Mouse (Mus musculus) forebrain, embryonic 10.5 days (tissue): ENCODE measurements around the gene Zbtb18. TPM values are rescaled to one million over a fixed set of nuclear protein-coding genes. Genes with fewer than 3 reads are reported as not detected.

Source experiments
- DNase-seq: peaks from one replicate; pipeline ENCODE4 v3.0.0-alpha.2; 2017; ENCODE audit warnings: low spot score; ENCODE audit errors: extremely low spot score
- H3K27ac ChIP-seq: fragments of 300-500 bp; sonication (generic); 2 replicates; pipeline ENCODE4 v1.5.1; 2016; ENCODE audit warnings: mild to moderate bottlenecking
- H3K27me3 ChIP-seq: fragments of 300-500 bp; sonication (generic); 2 replicates; pipeline ENCODE4 v1.6.1; 2016; ENCODE audit warnings: mild to moderate bottlenecking; ENCODE audit not compliant: poor library complexity, severe bottlenecking
- H3K36me3 ChIP-seq: fragments of 300-500 bp; sonication (generic); replicated peaks from 2 replicates; pipeline ENCODE4 v1.6.1; 2016; ENCODE audit warnings: mild to moderate bottlenecking, moderate library complexity
- H3K4me1 ChIP-seq: fragments of 300-500 bp; sonication (generic); 2 replicates; pipeline ENCODE4 v1.6.1; 2016
- H3K4me3 ChIP-seq: fragments of 300-500 bp; sonication (generic); 2 replicates; pipeline ENCODE4 v1.5.1; 2016; ENCODE audit warnings: mild to moderate bottlenecking, moderate library complexity
- H3K9me3 ChIP-seq: fragments of 300-500 bp; sonication (generic); 2 replicates; pipeline ENCODE4 v1.6.1; 2016; ENCODE audit warnings: mild to moderate bottlenecking, moderate library complexity
- WGBS: fragments of 180-500 bp; shearing (Covaris S2); methylation state at CpG from one replicate; pipeline ENCODE4 v1.1.7; 2016; 5-methylcytosine and 5-hydroxymethylcytosine counted together
- polyA plus RNA-seq: library from polyadenylated mRNA; unstranded; fragments of >200 nt; fragmentation: Nextera tagmentation; extraction: Ambion mirVana; gene quantifications from 2 replicates; pipeline ENCODE4 v1.2.1, GENCODE M21; 2016

Zbtb18 gene
- polyA plus RNA-seq, 1 experiment from 2014 or later, result 3.0 TPM

DNA sequence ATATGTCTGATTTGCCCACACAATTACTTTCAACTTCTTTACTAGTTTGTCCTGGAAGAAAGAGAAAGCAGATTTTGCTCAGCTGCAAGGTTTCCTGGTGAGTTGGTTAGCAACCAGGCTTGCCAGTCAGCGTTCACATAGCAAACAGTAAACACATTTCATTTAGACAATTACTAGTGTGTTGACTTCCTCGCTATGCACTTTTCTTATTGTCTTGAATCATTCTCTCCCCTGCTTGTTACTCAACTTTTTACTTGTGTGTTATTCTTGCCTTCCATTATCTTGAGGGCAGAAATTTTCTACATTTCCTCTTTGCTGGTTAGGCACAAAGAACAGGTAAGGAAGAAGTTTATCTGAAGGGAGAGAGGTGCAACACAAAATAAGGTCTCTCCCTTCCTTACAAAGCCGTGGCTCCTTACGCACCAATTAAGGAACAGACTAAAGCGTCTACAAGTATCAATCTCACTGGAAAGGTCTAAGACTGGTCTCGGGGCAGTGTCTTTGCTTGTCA lies 1.1 kb upstream of the Zbtb18 start:
- DNase-seq, result no peak
- Histone ChIP-seq H3K36me3 (no peaks in the 10 kb centered on the region), H3K27ac (peak overlapping the region; percentile 98), H3K9me3 (no peaks in the 10 kb centered on the region), H3K4me1 (peaks cover 54% of the 10 kb centered on the region), H3K4me3 (peak overlapping the region; percentile 94), H3K27me3 (no peaks in the 10 kb centered on the region)
- WGBS, result under 1% methylated on average over 6 of the region's 6 CpGs

DNA sequence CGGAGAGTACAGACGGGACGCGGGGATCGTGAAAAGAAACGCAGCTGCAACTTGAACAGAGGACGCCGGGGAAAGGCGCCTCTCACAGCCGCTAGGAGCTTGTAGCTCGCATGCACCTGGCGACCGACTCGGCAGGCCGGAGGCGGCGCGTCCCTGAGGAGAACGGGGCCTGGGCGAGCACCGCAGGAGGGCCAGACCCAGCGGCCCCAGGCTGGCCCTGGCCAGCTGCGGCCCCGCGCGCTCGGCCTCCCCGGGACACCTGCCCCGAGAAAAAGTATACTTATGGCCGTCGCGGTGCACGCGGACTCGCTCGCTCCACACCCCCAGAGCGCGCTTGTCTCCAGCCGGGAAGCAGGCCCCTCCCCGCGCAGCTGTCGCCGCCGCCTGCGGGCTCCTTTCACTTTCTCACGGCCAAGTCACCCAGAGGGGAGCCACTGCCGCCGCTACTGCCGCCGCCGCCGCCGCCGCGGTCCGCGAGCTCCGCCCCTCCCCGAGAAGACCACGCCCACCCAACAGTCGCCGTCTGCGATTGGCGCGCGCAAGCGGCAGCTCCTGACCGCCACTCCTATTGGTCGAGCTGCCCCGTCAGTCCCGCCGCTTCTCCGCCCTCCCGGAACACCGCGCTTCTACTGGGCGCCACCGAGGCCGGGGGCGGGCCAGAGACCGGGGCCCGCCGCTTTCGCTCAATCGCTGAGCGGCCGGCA lies 507 bp upstream of the Zbtb18 start:
- Histone ChIP-seq H3K27ac (peak overlapping the region; percentile 98), H3K4me3 (peak overlapping the region; percentile 94), H3K36me3 (no peaks in the 10 kb centered on the region), H3K4me1 (peaks cover 61% of the 10 kb centered on the region), H3K9me3 (no peaks in the 10 kb centered on the region), H3K27me3 (no peaks in the 10 kb centered on the region)
- DNase-seq, result peak; percentile 97
- under 1% methylated on average over 82 of the region's 87 CpGs for WGBS

DNA sequence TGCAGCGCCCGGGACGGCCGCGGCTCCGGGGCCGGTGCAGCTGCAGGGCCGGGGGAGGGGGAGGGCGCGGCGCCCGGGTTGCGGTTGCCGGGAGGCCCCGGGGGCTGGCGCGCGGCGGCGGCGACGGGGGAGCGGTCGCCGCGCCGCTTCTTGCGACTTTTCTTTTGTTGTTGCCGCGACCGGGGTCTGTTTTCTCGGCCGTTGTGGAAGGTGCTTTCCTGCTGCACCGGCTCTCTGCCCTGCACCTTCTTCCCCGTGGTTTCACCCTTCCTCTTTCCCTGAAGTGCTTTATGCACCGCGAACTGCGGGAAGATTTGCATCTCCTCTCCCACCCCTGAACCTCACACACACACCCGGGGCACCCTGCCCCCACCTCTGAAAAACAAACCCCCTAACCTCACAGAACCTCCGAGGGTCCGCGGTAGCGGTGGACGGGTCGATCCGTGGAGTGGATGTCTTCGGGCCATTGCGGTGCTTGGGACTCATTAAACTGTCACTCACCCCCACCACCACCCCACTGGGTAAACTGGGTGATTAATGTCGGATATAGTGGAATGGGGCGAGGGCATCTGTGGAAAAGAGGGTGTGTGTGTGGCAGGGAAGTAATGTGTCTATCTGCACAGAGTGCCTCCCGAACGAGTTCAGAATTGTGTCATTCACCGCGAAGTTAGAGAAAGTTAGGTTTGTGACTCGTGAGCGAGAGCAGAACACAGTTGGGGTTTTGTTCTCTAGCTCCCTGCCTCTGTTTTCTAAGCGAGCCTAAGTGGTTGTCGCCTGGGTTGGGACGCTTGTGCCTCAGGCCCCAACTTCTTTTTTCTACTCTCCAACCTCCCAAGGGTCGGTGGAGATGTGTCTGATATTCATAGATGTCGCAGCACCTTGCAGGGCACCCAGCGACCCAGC lies 921 bp downstream of the Zbtb18 start:
- H3K27ac ChIP-seq, result peak overlapping the region; percentile 98
- under 1% methylated on average over 58 of the region's 62 CpGs for WGBS
- peaks cover 68% of the 10 kb centered on the region for H3K4me1 ChIP-seq
- H3K4me3 ChIP-seq, result peak overlapping the region; percentile 94
- peak; percentile 44 for DNase-seq
- H3K9me3 ChIP-seq, result no peaks in the 10 kb centered on the region
- no peaks in the 10 kb centered on the region for H3K27me3 ChIP-seq
- peaks cover 12% of the 10 kb centered on the region for H3K36me3 ChIP-seq

DNA sequence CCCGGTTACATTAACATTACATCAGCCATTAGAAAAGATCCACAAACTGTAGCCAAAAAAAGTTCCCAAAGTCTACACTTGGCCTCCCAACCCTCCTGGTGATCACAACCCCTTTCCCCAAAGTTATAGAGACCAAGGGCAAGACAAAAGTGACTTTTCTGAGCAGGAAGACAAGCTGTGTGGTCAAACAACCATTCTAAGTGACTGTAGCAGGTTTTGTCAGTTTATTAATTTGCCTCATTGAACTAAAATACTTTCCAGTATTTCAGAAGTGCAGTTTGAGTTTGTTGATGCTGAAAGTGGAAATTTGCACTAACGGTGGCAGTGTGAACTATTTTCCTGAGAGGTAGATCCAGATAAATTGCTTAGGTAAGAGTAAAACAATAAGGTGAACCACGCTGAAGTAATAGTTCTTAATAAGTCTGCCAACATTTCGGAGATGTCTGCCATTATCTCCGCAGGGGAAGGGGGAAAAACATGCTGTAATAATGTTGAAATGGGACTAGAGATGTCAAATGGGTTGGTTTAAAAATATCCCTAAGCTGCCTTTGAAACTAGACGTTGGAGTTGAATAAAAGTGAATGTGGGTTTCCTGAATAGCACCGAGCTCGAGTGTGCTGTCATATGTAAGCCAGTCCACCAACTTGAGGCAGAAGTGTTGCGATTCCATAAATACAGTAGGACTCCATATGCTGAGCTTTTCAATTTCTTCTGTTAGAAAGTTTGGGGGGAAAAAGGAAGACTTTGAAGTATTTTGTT lies 1.8 kb downstream of the Zbtb18 start:
- Histone ChIP-seq H3K27me3 (no peaks in the 10 kb centered on the region), H3K27ac (peak overlapping the region; percentile 98), H3K4me3 (peak overlapping the region; percentile 94), H3K4me1 (peaks cover 75% of the 10 kb centered on the region), H3K9me3 (no peaks in the 10 kb centered on the region), H3K36me3 (peaks cover 18% of the 10 kb centered on the region)
- 28% methylated on average over 9 of the region's 9 CpGs for WGBS
- no peak for DNase-seq

DNA sequence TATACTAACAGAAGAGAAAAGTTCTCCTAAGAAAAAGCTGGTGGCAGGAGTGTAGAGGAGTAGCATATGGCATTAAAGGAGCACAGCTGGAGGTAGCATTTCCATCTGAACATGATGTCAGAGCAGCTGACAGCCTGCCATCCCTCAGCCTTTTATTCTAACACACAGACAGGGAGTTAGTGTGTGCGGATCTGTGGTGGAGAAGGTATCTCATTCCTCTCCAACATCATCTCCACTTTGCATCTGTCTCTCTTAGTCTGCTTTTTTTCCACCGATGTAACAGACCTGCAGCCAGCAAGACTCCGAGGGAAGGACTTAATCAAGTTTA lies 2.3 kb downstream of the Zbtb18 start:
- peak; percentile 34 for DNase-seq
- Histone ChIP-seq H3K4me3 (peak overlapping the region; percentile 94), H3K9me3 (no peaks in the 10 kb centered on the region), H3K27me3 (no peaks in the 10 kb centered on the region), H3K36me3 (peaks cover 22% of the 10 kb centered on the region), H3K4me1 (peaks cover 79% of the 10 kb centered on the region), H3K27ac (peak overlapping the region; percentile 98)
- WGBS, result 10% methylated on average over 3 of the region's 3 CpGs

DNA sequence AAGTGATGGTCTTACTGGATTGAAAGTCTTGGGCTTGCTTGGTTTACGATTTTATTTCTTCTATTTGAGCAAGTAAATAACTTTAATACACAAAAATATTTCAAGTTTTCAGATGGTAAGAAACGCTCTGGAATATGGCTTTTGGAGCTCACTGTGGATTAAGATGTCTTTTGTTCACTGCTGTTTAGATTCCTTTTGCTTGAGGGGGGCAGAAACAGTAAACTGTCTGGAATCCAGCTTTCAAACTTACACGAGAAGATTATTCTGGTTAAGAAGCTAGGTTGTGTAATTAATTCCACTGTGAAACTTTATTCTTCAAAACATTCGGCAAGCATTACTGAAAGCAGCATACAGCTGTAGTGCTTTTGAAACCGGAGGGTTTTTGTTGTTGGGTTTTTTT lies 2.8 kb downstream of the Zbtb18 start:
- DNase-seq, result no peak
- Histone ChIP-seq H3K9me3 (no peaks in the 10 kb centered on the region), H3K4me3 (peak overlapping the region; percentile 94), H3K36me3 (peaks cover 22% of the 10 kb centered on the region), H3K27me3 (no peaks in the 10 kb centered on the region), H3K4me1 (peaks cover 79% of the 10 kb centered on the region), H3K27ac (peak overlapping the region; percentile 98)
- 23% methylated on average over 5 of the region's 5 CpGs for WGBS

DNA sequence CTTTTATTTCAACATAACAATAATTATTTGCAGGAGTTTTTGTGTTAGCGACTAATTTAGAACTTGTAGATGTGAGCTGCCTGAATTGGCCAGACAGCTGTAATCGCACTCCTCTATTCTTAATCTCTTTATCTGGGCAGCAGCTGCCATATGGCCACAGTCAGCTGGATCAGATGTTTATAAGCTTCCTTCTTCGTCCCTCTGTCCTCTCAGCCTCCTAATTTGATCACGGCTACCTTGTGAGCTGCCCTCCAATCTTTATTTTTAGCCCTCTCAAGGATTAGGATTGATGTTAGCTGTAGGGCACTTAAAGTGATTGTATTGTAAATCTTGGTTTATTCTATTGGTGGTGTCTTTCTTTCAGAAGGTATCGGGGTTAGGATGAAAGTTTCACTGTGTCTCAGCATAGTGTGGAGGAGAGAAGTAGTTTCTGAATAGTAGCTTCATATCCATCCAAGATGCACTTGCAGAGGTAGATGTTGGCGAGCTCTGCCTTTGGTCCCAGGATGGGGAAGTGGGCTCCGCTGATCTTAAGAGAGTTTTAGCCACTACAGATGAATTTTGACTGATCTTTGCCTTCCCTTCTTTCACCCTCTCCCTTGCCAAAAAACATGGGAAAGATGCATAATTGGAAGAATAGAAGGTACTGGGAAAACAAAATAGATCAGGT lies 3.4 kb downstream of the Zbtb18 start:
- 30% methylated on average over 7 of the region's 7 CpGs for WGBS

DNA sequence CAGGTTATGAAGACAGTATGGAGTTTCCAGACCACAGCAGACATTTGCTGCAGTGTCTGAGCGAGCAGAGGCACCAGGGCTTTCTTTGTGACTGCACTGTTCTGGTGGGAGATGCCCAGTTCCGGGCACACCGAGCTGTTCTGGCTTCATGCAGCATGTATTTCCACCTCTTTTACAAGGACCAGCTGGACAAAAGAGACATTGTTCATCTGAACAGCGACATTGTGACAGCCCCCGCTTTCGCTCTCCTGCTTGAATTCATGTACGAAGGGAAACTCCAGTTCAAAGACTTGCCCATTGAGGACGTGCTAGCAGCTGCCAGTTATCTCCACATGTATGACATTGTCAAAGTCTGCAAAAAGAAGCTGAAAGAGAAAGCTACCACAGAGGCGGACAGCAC lies 4.9 kb downstream of the Zbtb18 start:
- Histone ChIP-seq H3K27ac (peak overlapping the region; percentile 98), H3K27me3 (no peaks in the 10 kb centered on the region), H3K4me3 (peak overlapping the region; percentile 94), H3K9me3 (no peaks in the 10 kb centered on the region), H3K4me1 (peaks cover 89% of the 10 kb centered on the region), H3K36me3 (peaks cover 29% of the 10 kb centered on the region)
- 16% methylated on average over 9 of the region's 9 CpGs for WGBS
- peak; percentile 51 for DNase-seq

More for the DNA sequence above, 3.4 kb downstream of the Zbtb18 start:
- Histone ChIP-seq H3K4me3 (peak overlapping the region; percentile 94), H3K4me1 (peaks cover 80% of the 10 kb centered on the region), H3K9me3 (no peaks in the 10 kb centered on the region), H3K27ac (peak overlapping the region; percentile 98), H3K36me3 (peaks cover 22% of the 10 kb centered on the region), H3K27me3 (no peaks in the 10 kb centered on the region)
- DNase-seq, result no peak

DNA sequence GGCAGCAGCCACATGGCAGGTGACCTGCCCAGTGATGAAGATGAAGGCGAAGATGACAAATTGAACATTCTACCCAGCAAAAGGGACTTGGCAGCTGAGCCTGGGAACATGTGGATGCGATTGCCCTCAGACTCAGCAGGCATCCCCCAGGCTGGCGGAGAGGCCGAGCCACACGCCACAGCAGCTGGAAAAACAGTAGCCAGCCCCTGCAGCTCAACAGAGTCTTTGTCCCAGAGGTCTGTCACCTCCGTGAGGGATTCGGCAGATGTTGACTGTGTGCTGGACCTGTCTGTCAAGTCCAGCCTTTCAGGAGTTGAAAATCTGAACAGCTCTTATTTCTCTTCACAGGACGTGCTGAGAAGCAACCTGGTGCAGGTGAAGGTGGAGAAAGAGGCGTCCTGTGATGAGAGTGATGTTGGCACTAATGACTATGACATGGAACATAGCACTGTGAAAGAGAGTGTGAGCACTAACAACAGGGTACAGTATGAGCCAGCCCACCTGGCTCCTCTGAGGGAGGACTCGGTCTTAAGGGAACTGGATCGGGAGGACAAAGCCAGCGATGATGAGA lies 5.5 kb downstream of the Zbtb18 start:
- peaks cover 94% of the 10 kb centered on the region for H3K4me1 ChIP-seq
- H3K36me3 ChIP-seq, result peaks cover 29% of the 10 kb centered on the region
- 37% methylated on average over 12 of the region's 12 CpGs for WGBS
- no peaks in the 10 kb centered on the region for H3K9me3 ChIP-seq
- H3K4me3 ChIP-seq, result peak overlapping the region; percentile 94
- H3K27me3 ChIP-seq, result no peaks in the 10 kb centered on the region
- H3K27ac ChIP-seq, result peak overlapping the region; percentile 98
- DNase-seq, result peak; percentile 48

DNA sequence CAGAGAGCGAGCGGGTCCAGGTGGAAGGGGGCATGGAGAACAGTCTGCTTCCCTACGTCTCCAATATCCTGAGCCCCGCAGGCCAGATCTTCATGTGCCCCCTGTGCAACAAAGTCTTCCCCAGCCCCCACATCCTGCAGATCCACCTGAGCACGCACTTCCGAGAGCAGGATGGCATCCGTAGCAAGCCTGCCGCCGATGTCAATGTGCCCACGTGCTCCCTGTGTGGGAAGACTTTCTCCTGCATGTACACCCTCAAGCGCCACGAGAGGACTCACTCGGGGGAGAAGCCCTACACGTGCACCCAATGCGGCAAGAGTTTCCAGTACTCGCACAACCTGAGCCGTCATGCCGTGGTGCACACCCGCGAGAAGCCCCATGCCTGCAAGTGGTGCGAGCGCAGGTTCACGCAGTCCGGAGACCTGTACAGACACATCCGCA lies 6.0 kb downstream of the Zbtb18 start:
- peaks cover 99% of the 10 kb centered on the region for H3K4me1 ChIP-seq

DNA sequence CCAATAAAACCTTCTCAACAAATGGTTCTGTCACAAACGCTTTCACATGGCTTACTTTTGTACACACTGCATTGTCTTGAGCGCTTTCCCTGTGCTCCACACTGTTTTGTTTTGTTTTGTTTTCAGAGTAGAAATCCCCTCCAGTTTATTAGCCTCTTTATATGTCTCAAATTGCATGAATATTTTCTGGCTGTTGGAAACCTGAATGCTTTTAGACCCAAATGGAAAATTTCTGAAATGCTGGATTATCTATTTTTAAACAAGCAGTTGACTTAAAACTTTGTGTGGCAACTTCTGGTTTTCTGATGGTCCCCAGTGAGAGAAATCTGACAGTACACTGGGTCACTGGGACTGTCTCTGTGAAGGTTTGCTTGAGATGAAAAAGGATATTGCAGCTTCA lies 6.8 kb downstream of the Zbtb18 start:
- Histone ChIP-seq H3K27ac (peak overlapping the region; percentile 35; the same call in 1 of the 2 replicates), H3K27me3 (no peaks in the 10 kb centered on the region), H3K4me1 (peaks cover 99% of the 10 kb centered on the region), H3K36me3 (peaks cover 29% of the 10 kb centered on the region), H3K4me3 (peak overlapping the region; percentile 33; the same call in 1 of the 2 replicates), H3K9me3 (no peaks in the 10 kb centered on the region)
- 39% methylated on average over 2 of the region's 2 CpGs for WGBS
- DNase-seq, result no peak

More for the DNA sequence above, 6.0 kb downstream of the Zbtb18 start:
- no peaks in the 10 kb centered on the region for H3K9me3 ChIP-seq
- peak overlapping the region; percentile 98 for H3K27ac ChIP-seq
- H3K4me3 ChIP-seq, result peak overlapping the region; percentile 94
- peaks cover 29% of the 10 kb centered on the region for H3K36me3 ChIP-seq
- DNase-seq, result peak; percentile 26
- WGBS, result 91% methylated on average over 25 of the region's 25 CpGs
- no peaks in the 10 kb centered on the region for H3K27me3 ChIP-seq
